Mouse (Mus musculus) splenic B cell, adult 2 months (primary cell): ENCODE data around the gene Trim71.

Experiments used
- DNase-seq: peaks from one replicate; pipeline ENCODE4 v3.0.0-alpha.2; 2011; ENCODE audit warnings: low read depth, low spot score
- H3K27me3 ChIP-seq: 2 replicates; pipeline ENCODE4 v1.6.1; 2012; ENCODE audit warnings: mild to moderate bottlenecking, low read length, moderate library complexity, mixed read lengths; ENCODE audit not compliant: control insufficient read depth, poor library complexity, insufficient read depth, severe bottlenecking
- H3K36me3 ChIP-seq: 2 replicates; pipeline ENCODE4 v1.6.1; 2012; ENCODE audit warnings: mild to moderate bottlenecking, low read length, moderate library complexity, mixed read lengths; ENCODE audit not compliant: control insufficient read depth, poor library complexity, insufficient read depth, severe bottlenecking

Trim71 gene

DNA sequence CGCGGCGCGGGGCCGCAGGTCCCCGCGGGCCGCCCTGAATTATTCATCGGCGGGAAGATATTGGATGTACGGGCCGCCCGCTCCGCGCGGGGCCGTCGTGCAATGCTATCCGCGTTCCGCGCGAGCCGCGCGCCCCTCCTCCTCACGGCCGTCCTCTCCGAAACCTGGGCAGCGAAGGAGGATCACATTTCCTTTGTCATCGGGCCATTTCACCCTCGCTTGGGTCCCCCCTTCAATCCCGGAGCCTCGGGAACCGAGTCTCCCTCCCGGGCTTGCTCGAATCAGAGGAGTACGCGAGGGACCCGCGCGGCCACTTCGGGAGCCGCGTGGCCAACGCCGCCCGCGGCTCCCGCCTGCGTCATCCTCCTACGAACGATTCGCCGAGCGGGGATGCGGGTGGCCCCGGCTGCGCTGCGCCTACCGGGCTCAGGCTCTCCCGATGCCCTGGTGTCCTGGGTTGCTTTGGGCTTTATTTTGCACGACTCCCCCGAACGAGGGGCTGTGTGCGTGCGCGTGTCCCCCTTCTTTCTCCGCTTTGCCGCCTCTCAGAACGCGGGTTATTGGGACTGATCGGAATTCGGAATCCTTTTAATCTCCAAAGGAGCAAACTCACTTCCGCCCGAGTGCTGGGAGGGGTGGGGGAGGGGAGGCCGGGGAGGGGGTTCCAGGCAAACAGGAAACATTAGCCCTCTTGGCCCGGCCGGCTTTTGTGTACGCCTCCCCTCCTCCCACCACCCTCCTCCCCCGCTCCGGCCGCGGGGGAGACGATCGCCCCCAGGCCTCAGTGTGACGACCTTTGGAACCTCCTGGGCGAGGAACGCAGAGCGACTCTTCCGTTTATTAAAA is at the start of gene Trim71:
TSS of gene Trim71 (minus strand) at position 609 of the 846 bp plus-strand sequence.
- no peak for DNase-seq
- H3K36me3 ChIP-seq, result no peaks in the 10 kb centered on the region
- H3K27me3 ChIP-seq, result no peaks in the 10 kb centered on the region; the same call in 1 of the 2 replicates

DNA sequence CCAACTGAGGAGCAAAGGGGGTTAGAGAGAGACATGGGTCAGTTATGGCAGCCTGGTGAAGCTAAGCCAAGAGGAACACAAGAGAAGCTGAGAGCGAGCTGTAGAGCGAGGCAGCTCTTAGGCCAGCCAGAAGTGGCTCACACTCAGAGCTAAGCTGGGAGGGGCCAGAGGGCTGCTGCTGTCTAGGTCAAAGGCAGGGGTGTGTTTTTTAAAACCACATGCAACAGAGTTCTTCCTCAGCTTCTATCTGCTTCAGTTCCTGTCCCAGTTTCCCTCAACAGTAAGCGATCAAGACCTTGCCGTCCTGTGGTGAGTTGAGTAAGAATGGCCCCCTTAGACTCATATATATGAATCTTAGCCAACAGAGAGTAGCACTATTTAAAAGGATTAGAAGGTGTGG is 48.9 kb upstream of the Trim71 start:
- DNase-seq, result no peak
- Histone ChIP-seq H3K27me3 (no peaks in the 10 kb centered on the region), H3K36me3 (peaks cover 11% of the 10 kb centered on the region)

DNA sequence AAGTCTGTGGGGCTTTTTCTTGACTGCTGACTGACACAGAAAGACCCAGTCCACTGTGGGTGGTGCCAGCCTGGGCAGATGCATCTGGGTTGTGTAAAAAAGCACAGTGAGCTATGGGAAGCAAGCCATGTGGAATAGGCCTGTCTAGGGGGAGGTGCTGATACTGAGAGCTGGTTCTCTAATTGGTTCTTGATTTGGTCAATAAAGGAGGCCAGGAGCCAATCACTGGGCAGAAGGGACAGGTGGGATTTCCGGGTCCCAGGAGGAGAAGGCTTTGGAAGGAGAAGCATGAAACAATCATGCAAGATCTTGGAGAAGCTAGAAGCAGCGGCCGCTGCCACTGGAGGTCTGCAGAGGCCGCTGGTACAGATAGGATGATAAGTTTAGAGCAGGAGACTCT is 48.4 kb upstream of the Trim71 start:
- DNase-seq, result no peak
- no peaks in the 10 kb centered on the region; the same call in 1 of the 2 replicates for H3K27me3 ChIP-seq
- peaks cover 13% of the 10 kb centered on the region for H3K36me3 ChIP-seq

DNA sequence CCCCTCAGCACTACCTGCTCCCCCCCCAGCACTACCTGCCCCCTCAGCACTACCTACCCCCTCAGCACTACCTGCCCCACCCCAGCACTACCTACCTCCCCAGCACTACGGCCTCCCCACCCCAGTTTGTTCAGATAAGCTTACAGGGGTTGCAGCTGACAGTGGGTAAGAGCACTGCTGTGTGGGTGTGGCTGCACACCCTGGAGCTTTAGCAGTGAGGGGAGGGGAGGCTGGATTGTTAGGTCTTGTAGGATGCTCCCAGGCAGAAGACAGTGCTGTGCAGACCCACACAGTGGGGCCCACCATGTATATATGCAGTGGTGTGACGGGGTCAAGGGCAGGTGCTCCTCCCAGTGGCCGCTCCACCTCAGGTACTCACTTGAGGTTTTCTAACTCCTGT is 46.1 kb upstream of the Trim71 start:
- Histone ChIP-seq H3K36me3 (peaks cover 8% of the 10 kb centered on the region), H3K27me3 (no peaks in the 10 kb centered on the region; the same call in 1 of the 2 replicates)
- DNase-seq, result no peak

- DNase-seq, result no peak
- Histone ChIP-seq H3K27me3 (no peaks in the 10 kb centered on the region; the same call in 1 of the 2 replicates), H3K36me3 (peaks cover 1% of the 10 kb centered on the region)
These were observed 39.8 kb upstream of the Trim71 start for GRCm38 (mm10) chr9:114603876-114604540.

- H3K36me3 ChIP-seq, result peaks cover 2% of the 10 kb centered on the region
- H3K27me3 ChIP-seq, result no peaks in the 10 kb centered on the region
- DNase-seq, result no peak
These were observed 36.9 kb upstream of the Trim71 start for GRCm38 (mm10) chr9:114601096-114601495.

DNA sequence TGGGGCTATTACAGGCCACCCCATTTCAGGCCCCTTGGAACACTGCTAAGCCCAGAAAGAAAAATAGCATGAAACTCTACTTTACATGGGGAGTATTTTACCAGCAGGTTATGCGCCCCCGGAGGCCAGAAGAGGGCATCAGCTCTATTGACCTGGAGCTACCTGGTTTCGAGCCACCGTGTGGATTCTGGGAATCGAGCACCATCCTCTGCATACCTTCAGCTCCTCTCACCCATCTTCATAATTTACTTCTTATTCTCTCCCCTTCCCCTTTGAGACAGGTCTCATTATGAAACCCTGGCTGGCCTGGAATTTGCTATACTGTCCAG is 20.8 kb upstream of the Trim71 start:
- DNase-seq, result peak; percentile 17
- Histone ChIP-seq H3K27me3 (no peaks in the 10 kb centered on the region), H3K36me3 (0 out of 2 replicates have a peak, but pooled peaks cover 2% of the 10 kb centered on the region)

GRCm38 (mm10) chr9:114584183-114585016 is 20.2 kb upstream of the Trim71 start:
- DNase-seq, result peak; percentile 32
- H3K36me3 ChIP-seq, result 0 out of 2 replicates have a peak, but pooled peaks cover 2% of the 10 kb centered on the region
- H3K27me3 ChIP-seq, result no peaks in the 10 kb centered on the region

- peak; percentile 54 for DNase-seq
- Histone ChIP-seq H3K36me3 (0 out of 2 replicates have a peak, but pooled peaks cover 2% of the 10 kb centered on the region), H3K27me3 (no peaks in the 10 kb centered on the region)
These were observed 19.6 kb upstream of the Trim71 start for GRCm38 (mm10) chr9:114583812-114584182.

GRCm38 (mm10) chr9:114578646-114579045 is 14.5 kb upstream of the Trim71 start:
- DNase-seq, result no peak

DNA sequence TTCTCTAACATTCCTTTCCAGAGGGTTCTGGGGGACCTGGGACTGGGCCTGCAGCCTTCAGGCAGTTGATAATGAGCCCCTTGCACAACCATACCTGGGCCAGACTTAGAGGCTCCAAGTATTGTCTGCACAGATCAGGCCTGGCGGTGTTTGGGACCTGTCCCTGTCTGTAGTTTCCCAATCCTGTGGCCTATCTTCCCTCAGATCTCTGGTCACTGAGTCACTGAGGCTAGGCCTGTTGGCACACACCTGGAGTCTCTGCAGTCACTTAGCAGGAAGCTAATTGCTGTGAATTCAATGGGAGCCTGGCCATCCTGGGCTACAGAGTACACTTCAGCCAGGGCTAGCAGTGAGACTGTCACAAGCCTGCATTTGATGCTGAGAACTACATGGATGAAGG is 11.8 kb upstream of the Trim71 start:
- Histone ChIP-seq H3K27me3 (no peaks in the 10 kb centered on the region), H3K36me3 (no peaks in the 10 kb centered on the region)
- DNase-seq, result no peak

More at GRCm38 (mm10) chr9:114578646-114579045, 14.5 kb upstream of the Trim71 start:
- Histone ChIP-seq H3K27me3 (no peaks in the 10 kb centered on the region), H3K36me3 (no peaks in the 10 kb centered on the region)

DNA sequence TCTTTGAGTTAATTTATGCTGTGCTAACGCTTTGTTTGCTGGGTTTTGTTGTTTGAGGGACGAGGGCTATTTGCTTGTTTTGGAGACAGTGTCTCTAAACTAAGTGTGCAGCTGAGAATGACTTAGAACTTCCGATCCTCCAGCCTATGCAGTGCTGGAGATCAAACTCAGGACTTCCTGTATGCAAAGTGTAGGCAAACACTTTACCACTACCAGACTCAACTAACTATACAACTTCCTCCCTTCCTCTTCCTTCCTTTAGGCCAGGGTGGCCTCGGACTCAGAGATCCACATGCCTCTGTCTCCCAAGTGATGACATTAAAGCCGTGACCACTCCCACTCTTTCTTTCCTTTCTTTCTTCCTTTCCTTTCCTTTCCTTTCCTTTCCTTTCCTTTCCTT is 9.4 kb upstream of the Trim71 start:
- DNase-seq, result peak; percentile 8
- no peaks in the 10 kb centered on the region for H3K27me3 ChIP-seq
- no peaks in the 10 kb centered on the region for H3K36me3 ChIP-seq

GRCm38 (mm10) chr9:114568682-114569474 is 4.7 kb upstream of the Trim71 start:
- Histone ChIP-seq H3K27me3 (no peaks in the 10 kb centered on the region), H3K36me3 (no peaks in the 10 kb centered on the region)
- no peak for DNase-seq

DNA sequence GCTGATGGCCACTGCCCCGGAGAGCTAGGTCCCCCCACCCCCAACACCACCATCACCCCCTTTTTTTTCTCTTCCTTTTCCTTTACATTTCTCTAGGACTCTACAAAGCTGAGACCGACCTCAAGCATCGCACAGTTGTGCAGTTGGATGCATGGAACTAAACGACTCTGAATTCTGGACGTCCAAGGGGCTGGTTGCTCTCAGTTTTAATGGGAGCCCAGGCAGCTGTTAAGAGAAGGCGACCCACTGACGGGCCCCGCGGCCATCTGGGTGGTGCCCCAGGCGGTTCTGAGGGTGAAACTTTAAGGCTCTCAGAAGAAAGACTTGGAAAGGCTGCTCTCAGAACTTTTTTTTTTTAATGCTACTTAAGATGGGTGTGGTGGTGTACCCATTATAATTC is 498 bp upstream of the Trim71 start:
- Histone ChIP-seq H3K36me3 (no peaks in the 10 kb centered on the region), H3K27me3 (no peaks in the 10 kb centered on the region; the same call in 1 of the 2 replicates)
- DNase-seq, result no peak
